Mouse (Mus musculus) urinary bladder, postnatal 4 days (tissue): ENCODE measurements around the gene Gatb.

Source experiments
- DNase-seq, 2 experiments: peaks; one replicate each; pipeline ENCODE4 v3.0.0; 2021 to 2022; ENCODE audit warnings: low spot score in 2 of 2

Gene Gatb

GRCm38 (mm10) chr3:85594452-85594851 is 20.5 kb downstream of the Gatb start:
- DNase-seq, result no peak

- DNase-seq, result no peak
Observed at GRCm38 (mm10) chr3:85599526-85599925, 25.6 kb downstream of the Gatb start.

- no peak for DNase-seq
Observed at GRCm38 (mm10) chr3:85601841-85602305, 28.0 kb downstream of the Gatb start.

GRCm38 (mm10) chr3:85603811-85604210 is 29.9 kb downstream of the Gatb start:
- DNase-seq, result no peak

- DNase-seq, result no peak
Observed at GRCm38 (mm10) chr3:85606912-85607311, 33.0 kb downstream of the Gatb start.

GRCm38 (mm10) chr3:85607753-85608152 is 33.8 kb downstream of the Gatb start:
- DNase-seq, result no peak

GRCm38 (mm10) chr3:85616389-85616788 is 42.5 kb downstream of the Gatb start:
- no peak for DNase-seq

GRCm38 (mm10) chr3:85618885-85619284 is 45.0 kb downstream of the Gatb start:
- DNase-seq, result no peak

- no peak for DNase-seq
Observed at GRCm38 (mm10) chr3:85619345-85619744, 45.4 kb downstream of the Gatb start.

- no peak for DNase-seq
Observed at GRCm38 (mm10) chr3:85619751-85620150, 45.8 kb downstream of the Gatb start.

GRCm38 (mm10) chr3:85629895-85630510 is 56.1 kb downstream of the Gatb start:
- DNase-seq, result no peak

- DNase-seq, result no peak
Observed at GRCm38 (mm10) chr3:85633733-85634132, 59.8 kb downstream of the Gatb start.

GRCm38 (mm10) chr3:85634389-85635125 is 60.6 kb downstream of the Gatb start:
- no peak for DNase-seq

GRCm38 (mm10) chr3:85635126-85635419 is 61.2 kb downstream of the Gatb start:
- DNase-seq, result no peak

- DNase-seq, result no peak
Observed at GRCm38 (mm10) chr3:85635591-85635990, 61.7 kb downstream of the Gatb start.

- DNase-seq, result no peak
Observed at GRCm38 (mm10) chr3:85636716-85637447, 63.0 kb downstream of the Gatb start.

- no peak for DNase-seq
Observed at GRCm38 (mm10) chr3:85641751-85642150, 67.8 kb downstream of the Gatb start.

GRCm38 (mm10) chr3:85644814-85645213 is 70.9 kb downstream of the Gatb start:
- no peak for DNase-seq

- no peak for DNase-seq
Observed at GRCm38 (mm10) chr3:85645517-85646004, 71.6 kb downstream of the Gatb start.

GRCm38 (mm10) chr3:85649176-85649575 is 75.3 kb downstream of the Gatb start:
- DNase-seq, result no peak

- DNase-seq, result no peak
Observed at GRCm38 (mm10) chr3:85652727-85653665, 79.1 kb downstream of the Gatb start.

GRCm38 (mm10) chr3:85655538-85655937 is 81.6 kb downstream of the Gatb start:
- DNase-seq, result no peak
